Mouse (Mus musculus) cerebellum, adult 18-20 months (tissue): Measurements from ENCODE around the gene Zc3h12d.

ENCODE experiments used
- DNase-seq, 2 experiments: peaks; one replicate each; pipeline ENCODE4 v3.0.0; 2021

Zc3h12d gene

DNA sequence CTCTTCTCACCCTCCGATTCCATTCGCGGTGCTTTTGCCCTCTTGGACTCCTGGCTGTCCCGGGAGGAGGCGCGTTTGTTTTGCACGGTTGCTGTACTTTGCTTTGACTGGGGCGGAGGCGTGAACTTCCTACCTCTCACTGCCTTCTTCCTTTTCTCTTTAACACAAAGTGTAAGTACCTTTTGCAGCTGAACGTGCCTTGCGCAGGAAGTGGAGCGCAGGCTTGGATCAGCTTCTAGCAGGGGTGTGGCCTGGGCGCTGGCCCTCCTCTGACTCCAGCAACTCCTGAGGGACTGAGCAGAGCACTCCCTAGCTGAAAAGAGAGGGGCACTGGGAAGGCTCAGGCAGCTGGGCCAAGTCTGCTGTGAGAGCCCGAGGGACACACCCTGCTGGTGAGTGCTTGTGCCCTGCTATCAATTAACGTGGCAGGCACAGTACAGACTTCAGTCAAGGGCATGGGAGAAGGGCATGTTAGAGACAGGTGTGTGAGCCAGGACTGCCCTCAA is at the start of gene Zc3h12d:
Zc3h12d (plus strand) TSS at position 300 of the 506 bp plus-strand sequence.
- DNase-seq, result no peak

DNA sequence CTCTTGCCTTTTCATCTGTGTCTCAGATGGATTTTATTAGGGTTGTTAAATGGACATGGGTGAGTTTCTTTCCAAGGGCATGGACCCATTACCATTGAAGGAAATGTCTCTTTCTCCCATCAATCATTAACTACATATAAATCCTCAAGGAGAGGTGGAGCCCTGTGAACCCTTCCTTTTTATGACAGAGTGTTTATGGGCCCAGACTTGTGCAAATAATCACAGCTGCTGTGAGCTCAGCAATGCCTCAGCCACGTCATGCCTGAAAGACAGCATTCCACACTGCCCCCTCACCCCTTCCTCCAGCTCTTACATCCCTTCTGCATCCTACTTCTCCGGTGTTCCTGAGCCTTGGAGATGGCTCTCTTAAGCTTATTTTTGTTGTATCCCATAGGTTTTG is 45.0 kb upstream of the Zc3h12d start:
- DNase-seq, result no peak

GRCm38 (mm10) chr10:7792254-7792750 is 40.0 kb upstream of the Zc3h12d start:
- no peak for DNase-seq

DNA sequence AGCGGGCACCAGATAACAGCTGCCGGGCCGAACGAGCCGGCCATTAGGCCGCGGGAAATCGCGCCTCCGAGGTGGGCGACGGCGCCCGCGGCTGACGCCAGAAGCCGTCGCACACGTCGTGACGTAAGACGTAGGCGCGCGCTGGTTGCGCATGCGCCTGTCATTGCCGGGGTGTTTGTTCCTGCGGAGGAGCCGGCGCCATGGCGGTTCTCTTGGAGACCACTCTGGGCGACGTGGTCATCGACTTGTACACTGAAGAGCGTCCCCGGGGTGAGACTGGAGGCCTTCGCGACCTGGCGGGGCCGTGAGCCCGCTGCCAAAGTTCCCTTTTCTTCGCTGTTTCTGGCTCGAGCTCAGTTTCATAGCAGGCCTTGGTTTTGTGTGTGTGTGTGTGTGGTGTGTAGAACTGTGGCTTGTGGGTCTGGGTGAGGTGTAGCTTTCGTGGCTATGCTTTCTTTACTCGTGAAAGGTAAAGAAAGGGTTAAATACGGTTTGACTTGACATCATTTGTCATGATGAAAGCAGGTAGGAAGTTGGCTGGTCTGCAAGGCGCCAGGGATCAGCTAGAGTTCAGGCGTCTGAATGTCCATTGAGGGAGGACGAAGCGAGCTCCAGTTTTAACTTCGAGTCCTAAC is 39.4 kb upstream of the Zc3h12d start, which contains the start of the genes Ginm1 and Ppil4:
Ginm1 (minus strand) TSS at position 74 of the 635 bp plus-strand sequence.
Ppil4 (plus strand) TSS at position 141 of the 635 bp plus-strand sequence.
- DNase-seq, result peak; percentile 77 to 96

- no peak for DNase-seq
Observed at GRCm38 (mm10) chr10:7801258-7801657, 31.0 kb upstream of the Zc3h12d start.

- no peak for DNase-seq
Observed at GRCm38 (mm10) chr10:7802519-7803140, 29.6 kb upstream of the Zc3h12d start.

- peak; percentile 48 to 64 for DNase-seq
Observed at GRCm38 (mm10) chr10:7809937-7810336, 22.3 kb upstream of the Zc3h12d start.

- no peak for DNase-seq
Observed at GRCm38 (mm10) chr10:7816476-7816875, 15.8 kb upstream of the Zc3h12d start.

DNA sequence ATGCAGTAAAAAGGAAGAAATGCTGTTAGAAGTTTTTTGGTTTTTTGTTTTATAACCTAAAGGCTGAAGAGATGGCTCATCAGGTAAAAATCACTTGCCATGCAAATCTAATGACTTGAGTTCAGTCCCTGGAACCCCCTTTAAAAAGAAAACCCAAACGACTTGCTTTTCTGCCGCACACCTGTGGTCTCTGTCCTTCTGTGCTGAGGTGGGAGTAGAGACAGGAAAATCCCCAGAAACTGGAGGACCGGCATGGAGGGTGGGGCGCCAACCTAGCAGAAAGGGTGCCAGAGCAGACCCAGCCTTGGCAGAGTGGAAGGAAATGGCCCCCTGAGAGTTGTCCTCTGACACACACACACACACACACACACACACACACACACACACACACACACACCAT is 13.6 kb upstream of the Zc3h12d start:
- DNase-seq, result no peak

DNA sequence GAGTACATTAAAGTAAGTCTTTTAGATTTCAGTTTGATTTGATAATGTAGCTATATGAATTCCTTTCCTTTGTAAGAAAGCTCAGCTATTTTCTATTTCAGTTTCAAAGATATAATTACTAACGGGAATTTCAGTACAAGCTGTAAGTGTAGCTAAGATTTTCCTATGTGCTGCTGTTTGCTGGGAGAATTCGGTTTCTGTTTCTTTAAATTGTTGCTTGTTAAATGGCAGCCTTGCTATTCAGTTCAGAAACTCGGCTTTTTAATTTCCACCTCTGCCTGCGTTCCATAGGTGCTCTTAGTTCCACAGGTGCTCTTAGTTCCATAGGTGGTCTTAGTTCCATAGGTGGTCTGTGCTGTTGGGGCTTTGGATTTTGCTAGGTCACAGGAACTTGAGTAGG is 13.1 kb upstream of the Zc3h12d start:
- no peak for DNase-seq

DNA sequence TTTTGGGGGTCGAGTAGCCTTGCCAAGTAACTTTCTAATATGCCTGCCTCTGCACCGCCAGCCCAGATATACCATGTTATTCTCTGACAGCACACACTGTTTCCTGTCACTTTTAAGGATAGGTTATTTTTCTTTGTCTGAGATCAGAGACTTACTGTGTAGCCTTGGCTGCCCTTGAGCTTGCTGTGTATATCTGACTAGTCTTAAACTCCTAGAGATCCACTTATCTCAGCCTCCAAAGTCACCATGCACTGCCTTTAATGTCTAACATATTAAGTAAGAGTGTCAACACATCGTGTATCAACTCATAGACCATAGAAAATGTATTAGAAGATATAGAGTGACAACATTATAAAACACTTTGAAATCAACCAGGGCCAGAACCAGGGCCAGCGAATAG is 12.7 kb upstream of the Zc3h12d start:
- DNase-seq, result no peak

DNA sequence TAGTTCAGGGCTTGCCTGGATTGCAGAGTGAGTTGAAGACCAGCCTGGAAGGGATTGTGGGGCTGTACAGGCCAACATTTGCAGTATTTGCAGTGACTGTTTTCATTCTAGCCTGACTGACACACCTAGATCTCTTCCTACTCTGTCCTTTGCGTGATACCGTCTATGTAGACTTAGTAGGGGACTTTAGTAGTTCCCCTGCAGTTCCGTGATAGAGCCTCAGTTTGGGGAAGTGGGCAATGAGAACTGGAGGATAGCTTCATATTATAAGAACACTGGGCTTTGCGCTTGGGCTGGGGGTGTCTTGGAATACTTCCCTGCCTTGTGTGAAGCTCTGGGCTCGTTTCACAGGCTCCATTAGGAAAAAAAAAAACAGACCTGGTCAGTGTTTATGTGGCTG is 12.1 kb upstream of the Zc3h12d start:
- no peak for DNase-seq

DNA sequence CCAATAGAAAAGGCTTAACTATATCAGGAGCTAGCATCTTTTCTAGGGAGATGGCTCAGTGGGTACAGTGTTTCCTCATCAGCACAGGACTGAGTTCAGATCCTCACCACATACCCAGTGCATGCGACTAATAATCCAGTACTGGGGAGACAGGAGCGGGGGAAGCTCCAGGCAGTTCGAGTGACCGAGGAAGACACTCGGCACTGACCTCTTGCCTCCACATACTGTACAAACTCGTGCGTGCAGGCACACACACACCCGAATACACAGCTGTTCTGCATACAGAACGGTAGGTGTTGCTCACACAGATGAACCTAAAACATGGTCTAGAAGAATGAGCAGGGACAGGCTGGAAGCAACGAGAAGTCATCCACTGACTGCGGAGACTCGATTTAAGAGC is 10.3 kb upstream of the Zc3h12d start:
- DNase-seq, result no peak

- DNase-seq, result no peak
Observed at GRCm38 (mm10) chr10:7824663-7825280, 7.5 kb upstream of the Zc3h12d start.

DNA sequence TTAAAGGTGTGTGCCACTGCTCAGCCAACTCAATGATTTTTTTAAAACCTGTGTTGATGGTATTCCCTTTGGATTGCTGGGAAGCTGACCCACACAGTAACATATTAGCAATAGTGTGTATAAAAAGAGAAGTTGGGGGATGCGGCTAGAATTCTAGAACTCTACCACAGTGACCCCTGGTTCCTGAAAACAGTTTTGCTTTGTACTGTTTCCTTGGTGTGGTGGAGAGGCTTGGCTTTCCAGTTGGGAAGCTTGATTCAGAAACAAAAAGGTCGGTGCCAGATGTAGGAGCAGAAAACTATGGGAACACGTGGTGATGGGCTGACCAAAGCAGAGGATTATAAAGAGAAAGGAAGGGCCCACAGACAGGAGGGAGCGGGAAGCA is 7.0 kb upstream of the Zc3h12d start:
- no peak for DNase-seq

GRCm38 (mm10) chr10:7826106-7826505 is 6.2 kb upstream of the Zc3h12d start:
- no peak for DNase-seq

DNA sequence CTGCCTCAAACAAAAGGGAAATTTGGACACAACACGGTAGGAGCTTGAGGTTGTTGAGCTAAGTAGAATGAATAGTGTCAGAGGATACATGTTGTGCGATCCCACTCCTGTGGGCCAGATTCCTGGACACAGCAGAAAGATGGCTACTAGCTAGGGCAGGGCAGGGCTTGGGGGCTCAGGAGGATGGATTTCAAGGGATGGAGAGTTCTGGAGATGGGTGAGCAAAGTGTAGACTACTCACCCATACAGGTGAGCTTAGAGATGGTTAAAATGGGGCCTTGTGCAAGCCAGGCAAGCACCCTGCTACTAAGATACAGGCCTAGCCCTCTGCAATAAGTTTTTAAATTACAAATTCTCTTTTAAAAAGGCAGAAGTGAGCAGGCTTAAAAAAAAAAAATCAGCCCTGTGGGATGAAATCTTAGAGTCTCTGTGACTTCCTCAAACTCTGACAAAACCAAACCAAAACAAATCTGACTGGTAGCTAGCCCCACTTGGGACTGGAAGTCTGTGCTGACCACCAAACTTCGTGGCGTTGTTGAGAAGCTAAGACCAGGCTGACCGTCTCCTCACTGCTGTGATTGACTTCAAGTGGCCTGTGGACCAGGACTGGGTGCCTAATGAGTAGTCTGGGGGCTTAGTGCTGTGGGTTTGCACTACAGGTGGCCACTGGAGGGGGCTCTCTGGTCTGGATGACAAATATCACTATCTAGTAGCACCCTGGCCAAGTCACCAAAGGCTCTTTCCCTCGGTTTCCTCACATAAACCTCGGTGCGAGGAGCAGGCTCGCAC is 1.3 kb downstream of the Zc3h12d start:
- no peak for DNase-seq

DNA sequence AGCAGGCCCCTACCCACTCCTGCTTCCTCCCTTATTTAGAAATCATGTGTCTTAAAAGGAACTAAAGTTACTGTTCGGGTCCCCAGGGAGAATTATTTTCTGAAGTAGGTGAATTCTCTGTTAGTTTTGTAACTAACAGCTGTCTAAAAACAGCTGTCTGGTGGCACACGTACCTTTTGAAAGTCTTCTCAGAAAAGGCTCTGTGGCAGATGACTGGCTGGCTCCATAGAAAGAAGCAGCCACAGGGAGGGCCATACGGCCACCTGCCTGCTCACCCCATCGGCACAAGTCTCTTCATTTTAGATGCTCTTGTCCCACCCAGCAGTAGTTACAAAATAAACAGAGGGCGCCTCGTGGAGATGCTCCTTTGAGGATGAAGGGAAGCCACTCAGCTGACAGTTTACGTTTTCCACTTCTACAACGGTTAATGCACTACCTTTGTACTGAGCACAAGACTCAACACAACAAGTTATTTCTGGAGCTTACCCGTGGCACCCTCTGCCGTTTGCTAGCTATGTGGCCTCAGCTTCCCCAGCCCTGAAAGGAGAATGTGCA is 2.5 kb downstream of the Zc3h12d start:
- DNase-seq, result no peak

- no peak for DNase-seq
Observed at GRCm38 (mm10) chr10:7836902-7837301, 4.6 kb downstream of the Zc3h12d start.

GRCm38 (mm10) chr10:7837446-7837845 is 5.2 kb downstream of the Zc3h12d start:
- no peak for DNase-seq

DNA sequence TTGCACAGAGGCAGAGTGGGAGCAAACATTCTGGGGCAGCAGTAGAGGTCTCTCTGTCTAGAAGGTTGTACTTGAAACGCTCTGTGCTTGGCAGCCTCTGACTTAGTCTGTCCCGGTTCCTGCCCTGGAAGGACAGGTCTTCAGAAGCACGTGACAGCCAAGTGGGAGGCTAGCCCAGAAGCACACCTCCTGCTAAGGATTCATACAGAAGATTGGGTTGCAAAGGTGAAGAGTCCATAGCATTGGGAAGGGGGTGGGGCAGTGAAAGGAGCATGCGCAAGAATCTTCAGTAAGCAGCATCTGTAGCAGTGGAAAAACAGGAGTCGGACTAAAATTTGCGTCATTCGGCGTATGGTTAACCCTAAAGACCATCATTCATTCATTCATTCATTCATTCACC is 5.8 kb downstream of the Zc3h12d start:
- no peak for DNase-seq

DNA sequence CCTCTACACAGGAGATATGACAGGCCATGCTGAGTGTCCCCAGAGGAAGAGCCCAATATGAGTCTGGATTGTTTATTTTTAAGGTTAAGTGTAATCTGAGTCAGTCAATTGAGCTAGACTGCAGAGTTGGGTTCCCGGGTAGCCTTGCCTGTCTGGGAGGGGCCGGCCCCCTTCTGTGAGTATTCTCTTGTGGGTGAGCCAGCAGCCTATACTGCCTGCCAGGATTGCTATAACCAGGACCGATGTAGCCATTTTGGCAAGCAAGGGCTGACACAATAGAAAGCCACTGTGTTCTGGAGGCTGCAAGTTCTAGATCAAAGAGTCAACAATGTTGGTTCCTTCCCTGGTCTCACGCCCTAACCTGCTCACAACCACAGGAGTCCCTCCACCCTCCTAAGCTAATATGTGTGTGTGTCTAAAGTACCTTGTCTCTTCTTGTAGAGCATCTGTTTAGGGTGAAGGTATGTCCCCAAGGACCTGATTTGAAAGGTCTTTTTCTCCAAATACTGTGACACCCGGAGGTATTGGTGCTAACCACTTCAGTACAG is 6.7 kb downstream of the Zc3h12d start:
- no peak for DNase-seq
